Mouse (Mus musculus): ENCODE measurements around the gene Slc25a25.

DNA sequence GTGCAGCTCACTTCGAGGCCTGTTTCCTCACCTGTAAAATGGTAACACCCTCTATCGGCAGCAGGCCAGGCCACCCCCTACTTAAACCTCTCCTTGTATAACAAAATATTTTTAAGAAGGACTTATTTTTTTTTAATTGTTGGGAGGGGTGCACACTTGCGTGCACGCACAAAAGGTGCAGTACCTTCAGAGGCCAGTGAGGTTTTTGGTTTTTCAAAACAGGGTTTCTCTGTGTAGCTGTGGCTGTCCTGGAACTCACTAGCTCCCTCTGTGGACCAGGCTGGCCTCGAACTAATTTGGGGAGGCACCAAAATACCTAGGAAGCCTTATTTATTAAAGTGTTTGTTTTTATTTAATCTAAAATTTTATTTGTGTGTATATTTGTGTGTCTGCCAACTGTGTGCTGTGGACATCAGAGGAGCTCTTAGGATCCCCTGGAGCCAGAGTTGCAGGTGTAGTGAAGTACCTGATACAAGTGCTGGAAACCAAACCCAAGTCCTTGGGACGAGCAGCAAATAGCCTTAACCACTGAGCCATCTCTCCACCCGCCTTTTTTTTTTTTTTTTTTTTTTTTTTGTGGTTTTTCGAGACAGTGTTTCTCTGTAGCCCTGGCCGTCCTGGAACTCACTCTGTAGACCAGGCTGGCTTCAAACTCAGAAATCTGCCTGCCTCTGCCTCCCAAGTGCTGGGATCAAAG, 32.1 kb upstream of the Slc25a25 start:
- no peak for TF ChIP-seq POLR2A (IDR thresholded peaks at IDR 0.05; ENCODE audit: low read depth, low read length)
- TF ChIP-seq CTCF (IDR thresholded peaks at IDR 0.05; ENCODE audit: borderline replicate concordance, insufficient read depth, low read length): no peak

Measured in embryonic fibroblast, embryonic 13.5 days (primary cell).